Mouse (Mus musculus) stomach, postnatal 0 days (tissue): ENCODE data around the gene Cnn3.

Experiments
- CTCF ChIP-seq: IDR thresholded peaks from 2 replicates; pipeline ENCODE4 v1.5.1; 2016; ENCODE audit warnings: antibody characterized with exemption, low read depth, mild to moderate bottlenecking, moderate library complexity
- EP300 ChIP-seq: optimal IDR thresholded peaks from 2 replicates; pipeline ENCODE3; 2016; ENCODE audit warnings: antibody characterized with exemption

DNA sequence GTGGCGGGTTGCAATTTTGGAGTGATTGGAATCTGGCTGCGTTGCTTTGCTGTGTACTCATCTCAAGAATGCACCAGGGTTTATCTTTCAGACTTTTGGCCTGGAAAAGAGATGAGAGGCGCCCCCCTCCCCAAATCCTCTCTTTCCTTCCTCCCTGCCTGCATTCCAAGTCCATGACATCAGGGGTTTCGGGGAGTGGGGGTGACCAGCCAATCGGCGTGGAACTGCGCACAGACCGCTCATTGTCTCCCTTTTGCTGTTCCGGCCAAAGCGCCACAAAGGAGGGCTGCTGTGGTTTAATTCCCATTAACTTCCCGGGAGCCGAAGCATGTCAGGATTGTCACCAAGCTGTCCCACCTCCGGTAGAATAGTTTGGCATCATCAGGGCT is 1.2 kb downstream of the Cnn3 start:
- TF ChIP-seq CTCF (no peak), EP300 (no peak)
